Mouse (Mus musculus): ENCODE data around the gene Gng3. TPM values are rescaled to one million over a fixed set of nuclear protein-coding genes. Genes with fewer than 3 reads are reported as not detected.

Gng3 gene
- polyA plus RNA-seq, 1 experiment from 2014 or later = 0.23 TPM

- H3K9me3 ChIP-seq (ENCODE audit: low read length) = no peaks in the 10 kb centered on the region
- WGBS (ENCODE audit: insufficient replicate concordance) = 55% methylated on average over 3 of the region's 3 CpGs
- DNase-seq (no peak), ATAC-seq (no peak)
- H3K27me3 ChIP-seq (ENCODE audit: insufficient read depth, low read length) = no peaks in the 10 kb centered on the region
- H3K9ac ChIP-seq (replicated peaks) = no peak overlapping the region
- H3K36me3 ChIP-seq (replicated peaks; ENCODE audit: insufficient read depth, low read length) = peaks cover 11% of the 10 kb centered on the region
- H3K4me1 ChIP-seq (ENCODE audit: insufficient read depth) = peaks cover 6% of the 10 kb centered on the region; the same call in 1 of the 2 replicates
- TF ChIP-seq EP300 (IDR thresholded peaks at IDR 0.05; ENCODE audit: low read depth) = no peak
- TF ChIP-seq CTCF (IDR thresholded peaks at IDR 0.05; ENCODE audit: low read depth) = no peak
- no peak overlapping the region for H3K4me2 ChIP-seq (ENCODE audit: low read depth, low read length)
- H3K4me3 ChIP-seq (ENCODE audit: low read depth, low read length) = no peak overlapping the region
- no peak overlapping the region for H3K27ac ChIP-seq (ENCODE audit: low read depth)
Observed at GRCm38 (mm10) chr19:8788521-8788920, 50.5 kb downstream of the Gng3 start.

Small RNA genes lying within 50 kb of the gene (microRNA-seq; reads per million reads assigned to microRNA genes)
- not detected for gene Mir5136

Other genes starting within 250 kb of the Gng3 start
- 0.27 TPM in 2 replicates for gene Slc22a8, start 247.9 kb downstream of the Gng3 start, polyA plus RNA-seq (2015; fragmentation: Nextera tagmentation; extraction: Ambion mirVana)
- gene Slc22a6, start 221.2 kb downstream of the Gng3 start, polyA plus RNA-seq (2015; fragmentation: Nextera tagmentation; extraction: Ambion mirVana) = not detected in 2 replicates
- gene Chrm1, start 175.4 kb downstream of the Gng3 start, polyA plus RNA-seq (2015; fragmentation: Nextera tagmentation; extraction: Ambion mirVana) = not detected in 2 replicates
- 64.4 and 68.0 TPM in 2 replicates for gene Slc3a2, start 115.8 kb downstream of the Gng3 start, polyA plus RNA-seq (2015; fragmentation: Nextera tagmentation; extraction: Ambion mirVana)
- 36.0 and 36.8 TPM in 2 replicates for gene Wdr74, start 103.4 kb downstream of the Gng3 start, polyA plus RNA-seq (2015; fragmentation: Nextera tagmentation; extraction: Ambion mirVana)
- gene 1700092M07Rik, start 98.5 kb downstream of the Gng3 start, polyA plus RNA-seq (2015; fragmentation: Nextera tagmentation; extraction: Ambion mirVana) = 0.31 and 0.43 TPM in 2 replicates
- gene Stx5a, start 97.8 kb downstream of the Gng3 start, polyA plus RNA-seq (2015; fragmentation: Nextera tagmentation; extraction: Ambion mirVana) = 36.3 and 37.5 TPM in 2 replicates
- gene Nxf1, start 82.1 kb downstream of the Gng3 start, polyA plus RNA-seq (2015; fragmentation: Nextera tagmentation; extraction: Ambion mirVana) = 47.9 and 49.9 TPM in 2 replicates
- gene Tmem223, start 68.2 kb downstream of the Gng3 start, polyA plus RNA-seq (2015; fragmentation: Nextera tagmentation; extraction: Ambion mirVana) = 56.0 and 59.1 TPM in 2 replicates
- 76.3 and 80.3 TPM in 2 replicates for gene Tmem179b, start 64.7 kb downstream of the Gng3 start, polyA plus RNA-seq (2015; fragmentation: Nextera tagmentation; extraction: Ambion mirVana)
- 6.6 and 7.9 TPM in 2 replicates for gene Taf6l, start 52.8 kb downstream of the Gng3 start, polyA plus RNA-seq (2015; fragmentation: Nextera tagmentation; extraction: Ambion mirVana)
- gene Polr2g, start 40.6 kb downstream of the Gng3 start, polyA plus RNA-seq (2015; fragmentation: Nextera tagmentation; extraction: Ambion mirVana) = 61.7 and 63.3 TPM in 2 replicates
- gene Zbtb3, start 36.6 kb downstream of the Gng3 start, polyA plus RNA-seq (2015; fragmentation: Nextera tagmentation; extraction: Ambion mirVana) = 0.82 and 0.91 TPM in 2 replicates
- gene Ttc9c, start 19.9 kb downstream of the Gng3 start, polyA plus RNA-seq (2015; fragmentation: Nextera tagmentation; extraction: Ambion mirVana) = 9.8 and 12.5 TPM in 2 replicates
- gene Hnrnpul2, start 19.2 kb downstream of the Gng3 start, polyA plus RNA-seq (2015; fragmentation: Nextera tagmentation; extraction: Ambion mirVana) = 2.1 and 2.3 TPM in 2 replicates
- not detected in 2 replicates for gene AC129217.1, start 9.4 kb downstream of the Gng3 start, polyA plus RNA-seq (2015; fragmentation: Nextera tagmentation; extraction: Ambion mirVana)
- 30.5 and 32.7 TPM in 2 replicates for gene Bscl2, start 1.7 kb downstream of the Gng3 start, polyA plus RNA-seq (2015; fragmentation: Nextera tagmentation; extraction: Ambion mirVana)
- 0.24 and 0.26 TPM in 2 replicates for gene Lrrn4cl, start 11.6 kb upstream of the Gng3 start, polyA plus RNA-seq (2015; fragmentation: Nextera tagmentation; extraction: Ambion mirVana)
- gene Ubxn1, start 32.3 kb upstream of the Gng3 start, polyA plus RNA-seq (2015; fragmentation: Nextera tagmentation; extraction: Ambion mirVana) = 147 TPM in 2 replicates
- gene Uqcc3, start 41.7 kb upstream of the Gng3 start, polyA plus RNA-seq (2015; fragmentation: Nextera tagmentation; extraction: Ambion mirVana) = 48.6 and 52.6 TPM in 2 replicates
- 27.5 and 31.3 TPM in 2 replicates for gene Lbhd1, start 44.5 kb upstream of the Gng3 start, polyA plus RNA-seq (2015; fragmentation: Nextera tagmentation; extraction: Ambion mirVana)
- not detected in 2 replicates for gene Gm49403, start 44.7 kb upstream of the Gng3 start, polyA plus RNA-seq (2015; fragmentation: Nextera tagmentation; extraction: Ambion mirVana)
- gene 1810009A15Rik, start 49.7 kb upstream of the Gng3 start, polyA plus RNA-seq (2015; fragmentation: Nextera tagmentation; extraction: Ambion mirVana) = 30.5 and 32.5 TPM in 2 replicates
- gene Gm49416, start 49.7 kb upstream of the Gng3 start, polyA plus RNA-seq (2015; fragmentation: Nextera tagmentation; extraction: Ambion mirVana) = not detected in 2 replicates
- gene Ints5, start 53.8 kb upstream of the Gng3 start, polyA plus RNA-seq (2015; fragmentation: Nextera tagmentation; extraction: Ambion mirVana) = 11.4 and 12.1 TPM in 2 replicates
- gene Ganab, start 58.9 kb upstream of the Gng3 start, polyA plus RNA-seq (2015; fragmentation: Nextera tagmentation; extraction: Ambion mirVana) = 29.4 and 32.4 TPM in 2 replicates
- gene B3gat3, start 81.2 kb upstream of the Gng3 start, polyA plus RNA-seq (2015; fragmentation: Nextera tagmentation; extraction: Ambion mirVana) = 20.2 and 22.3 TPM in 2 replicates
- 2.0 and 2.5 TPM in 2 replicates for gene Rom1, start 90.2 kb upstream of the Gng3 start, polyA plus RNA-seq (2015; fragmentation: Nextera tagmentation; extraction: Ambion mirVana)
- 8.0 and 9.5 TPM in 2 replicates for gene Eml3, start 90.4 kb upstream of the Gng3 start, polyA plus RNA-seq (2015; fragmentation: Nextera tagmentation; extraction: Ambion mirVana)
- gene Mta2, start 102.7 kb upstream of the Gng3 start, polyA plus RNA-seq (2015; fragmentation: Nextera tagmentation; extraction: Ambion mirVana) = 43.0 and 45.7 TPM in 2 replicates
- gene Tut1, start 114.7 kb upstream of the Gng3 start, polyA plus RNA-seq (2015; fragmentation: Nextera tagmentation; extraction: Ambion mirVana) = 9.0 and 10.7 TPM in 2 replicates
- gene Eef1g, start 127.8 kb upstream of the Gng3 start, polyA plus RNA-seq (2015; fragmentation: Nextera tagmentation; extraction: Ambion mirVana) = 129 and 134 TPM in 2 replicates
- 3.5 and 4.0 TPM in 2 replicates for gene Ahnak, start 150.1 kb upstream of the Gng3 start, polyA plus RNA-seq (2015; fragmentation: Nextera tagmentation; extraction: Ambion mirVana)
- gene Scgb1a1, start 248.8 kb upstream of the Gng3 start, polyA plus RNA-seq (2015; fragmentation: Nextera tagmentation; extraction: Ambion mirVana) = 0.85 and 3.7 TPM in 2 replicates

Measured in liver, postnatal 0 days (tissue).